Mouse (Mus musculus) left cerebral cortex, adult 9 months (tissue): ENCODE results near the gene Pcbp1.

Source experiments
- DNase-seq, 2 experiments: peaks; one replicate each; pipeline ENCODE4 v3.0.0; 2022; ENCODE audit warnings: low spot score in 2 of 2

Pcbp1 gene

GRCm38 (mm10) chr6:86523755-86524434 is 2.2 kb downstream of the Pcbp1 start:
- DNase-seq = no peak

- DNase-seq = no peak
Observed at GRCm38 (mm10) chr6:86523242-86523754, 2.8 kb downstream of the Pcbp1 start.

GRCm38 (mm10) chr6:86522001-86522911 is 3.9 kb downstream of the Pcbp1 start:
- no peak for DNase-seq

DNA sequence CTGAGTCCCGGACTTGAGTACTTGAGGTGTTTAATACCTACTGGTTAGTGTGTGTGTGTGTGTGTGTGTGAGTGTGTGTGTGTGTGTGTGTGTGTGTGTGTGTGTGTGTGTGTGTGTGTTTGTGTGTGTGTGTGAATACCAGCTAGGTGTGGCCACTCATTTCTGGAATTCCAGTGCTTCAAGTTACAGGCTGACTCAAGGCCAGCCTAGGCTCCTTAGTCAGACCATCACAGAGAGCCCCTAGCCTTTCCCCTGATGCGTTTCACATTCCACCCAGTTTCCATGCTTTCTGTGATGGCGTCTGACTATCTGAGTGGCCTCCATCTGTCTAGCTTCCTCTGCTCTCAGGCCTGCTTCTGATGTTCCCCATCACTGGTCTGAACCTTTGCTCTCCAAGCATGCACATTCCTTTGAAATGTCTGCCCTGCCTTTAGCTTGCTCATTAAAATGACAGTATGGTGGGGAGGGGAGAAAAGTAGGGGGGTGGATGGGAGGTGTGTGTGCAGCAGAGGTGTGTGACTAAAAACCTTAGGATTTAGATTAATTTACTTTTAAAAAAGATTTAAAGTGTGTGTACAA is 6.3 kb downstream of the Pcbp1 start:
- no peak for DNase-seq

- DNase-seq = no peak
Observed at GRCm38 (mm10) chr6:86516021-86516420, 10.1 kb downstream of the Pcbp1 start.

DNA sequence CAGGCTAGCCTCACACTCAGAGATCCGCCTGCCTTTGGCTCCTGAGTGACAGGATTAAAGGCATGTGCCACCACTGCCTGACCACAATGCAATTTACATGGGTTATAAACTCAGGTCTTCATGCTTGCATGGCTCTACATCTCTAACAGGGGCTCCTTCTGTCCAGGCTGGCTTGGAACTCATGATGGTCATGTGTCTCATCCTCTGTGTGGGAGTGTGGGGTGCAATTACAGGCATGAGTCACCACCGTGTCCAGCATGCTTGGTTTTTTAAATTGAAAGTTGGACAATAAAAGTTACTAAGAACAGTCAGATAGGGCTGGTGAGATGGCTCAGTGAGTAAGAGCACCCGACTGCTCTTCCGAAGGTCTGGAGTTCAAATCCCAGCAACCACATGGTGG is 12.8 kb downstream of the Pcbp1 start:
- no peak for DNase-seq

DNA sequence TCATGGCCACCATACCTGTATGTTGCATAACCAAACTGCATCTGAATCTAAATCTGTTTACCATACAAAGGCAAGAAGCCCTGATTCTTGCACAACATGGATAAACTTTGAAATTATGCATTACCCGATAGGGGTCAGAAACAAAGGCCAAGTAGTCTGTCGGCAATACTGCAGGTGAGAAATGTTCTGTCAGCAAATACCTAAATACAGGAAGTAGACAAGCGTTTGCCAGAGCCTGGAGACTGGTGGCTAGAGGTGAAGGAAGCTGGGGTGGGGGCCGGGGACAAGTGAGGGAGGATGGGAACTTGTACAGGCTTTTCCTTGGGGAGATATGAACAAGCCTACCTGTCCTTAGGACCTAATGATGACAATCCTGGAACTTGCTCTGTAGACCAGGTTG is 15.1 kb downstream of the Pcbp1 start:
- no peak for DNase-seq

GRCm38 (mm10) chr6:86509866-86510200 is 16.3 kb downstream of the Pcbp1 start:
- DNase-seq = no peak

DNA sequence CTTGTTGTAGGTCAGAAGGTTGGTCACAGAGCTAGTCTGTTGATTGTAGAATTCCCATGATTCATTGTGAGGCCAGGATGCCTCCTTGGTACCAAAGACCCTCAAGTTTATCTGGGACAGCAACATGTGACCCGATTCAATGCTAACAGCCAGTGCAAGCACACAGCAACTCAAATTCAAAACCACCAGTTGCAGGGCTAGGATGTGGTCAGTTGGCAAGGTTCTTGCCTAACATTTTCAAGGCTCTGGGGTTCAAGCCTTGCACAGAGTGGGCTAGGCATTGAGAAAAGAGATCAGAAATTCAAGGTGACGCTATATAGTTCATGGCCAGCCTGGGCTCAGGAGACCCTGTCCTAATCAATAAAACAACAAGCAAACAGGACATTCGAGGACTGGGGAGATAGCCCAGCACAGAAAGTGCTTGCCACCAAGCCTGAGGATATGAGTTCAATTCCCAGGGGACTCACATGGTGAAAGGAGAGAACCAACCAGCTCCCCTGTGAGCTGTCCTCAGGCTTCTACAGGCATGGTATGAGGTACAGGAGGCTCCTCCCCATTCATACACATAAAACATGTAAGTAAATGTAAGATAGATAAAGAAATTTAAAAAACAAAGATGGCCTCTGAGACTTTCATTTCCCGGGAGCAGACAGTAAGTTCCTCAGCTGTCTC is 16.8 kb downstream of the Pcbp1 start:
- no peak for DNase-seq

DNA sequence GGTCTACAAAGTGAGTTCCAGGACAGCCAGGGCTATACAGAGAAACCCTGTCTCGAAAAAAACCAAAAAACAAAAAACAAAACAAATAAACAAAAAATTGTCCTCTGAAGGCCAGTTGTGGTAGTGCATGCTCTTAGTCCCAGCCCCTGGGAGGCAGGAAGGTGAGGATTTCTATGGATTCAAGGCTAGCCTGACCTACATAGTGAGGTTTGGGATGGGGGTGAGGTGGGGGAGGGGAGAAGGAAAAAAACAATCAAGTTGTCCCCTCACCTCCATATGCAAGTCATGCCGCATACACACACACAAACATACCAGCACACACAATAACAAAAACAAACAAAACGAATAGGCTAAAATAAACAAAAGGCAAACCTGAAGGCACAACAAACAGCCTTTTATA is 17.4 kb downstream of the Pcbp1 start:
- DNase-seq = no peak

DNA sequence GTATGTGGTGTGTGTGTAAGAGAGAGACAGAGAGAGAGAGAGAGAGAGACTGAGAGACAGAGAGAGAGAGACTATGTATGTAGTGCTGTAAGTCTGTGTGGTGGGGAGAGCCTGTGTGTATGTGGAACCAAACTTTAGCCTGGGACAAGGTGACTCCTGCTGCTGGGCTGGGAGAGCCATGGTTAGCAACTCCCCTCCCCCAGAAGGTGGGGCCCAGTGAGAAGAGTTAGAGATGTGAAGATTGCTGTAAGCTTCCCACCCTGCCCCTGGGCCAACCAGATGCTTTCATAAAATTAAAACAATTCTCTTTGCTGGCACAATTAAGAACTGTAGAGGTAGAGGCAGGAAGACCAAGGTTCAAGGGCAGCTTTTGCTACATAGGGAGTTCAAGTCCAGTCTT is 19.0 kb downstream of the Pcbp1 start:
- no peak for DNase-seq

- no peak for DNase-seq
Observed at GRCm38 (mm10) chr6:86506309-86506708, 19.8 kb downstream of the Pcbp1 start.

- DNase-seq = no peak
Observed at GRCm38 (mm10) chr6:86505671-86506070, 20.4 kb downstream of the Pcbp1 start.

DNA sequence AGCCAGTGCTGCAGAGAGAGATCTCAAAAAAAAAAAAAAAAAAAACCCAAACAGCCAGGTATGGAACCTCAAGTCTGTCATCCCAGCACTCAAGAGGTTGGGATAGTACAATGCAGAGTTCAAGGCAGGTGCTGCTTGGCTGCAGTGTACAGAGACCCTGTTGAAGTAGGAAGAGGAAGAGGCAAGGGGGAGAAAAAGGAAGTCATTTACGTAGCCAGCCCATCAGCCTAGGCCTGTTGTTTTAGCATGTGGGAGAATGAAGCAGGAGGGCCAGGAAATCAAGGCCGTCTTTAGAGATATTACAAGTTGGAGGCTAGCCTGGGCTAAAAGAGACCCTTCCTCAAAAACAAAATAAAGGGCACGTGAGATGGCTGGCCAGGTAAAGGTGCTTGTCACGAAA is 22.6 kb downstream of the Pcbp1 start:
- DNase-seq = no peak

DNA sequence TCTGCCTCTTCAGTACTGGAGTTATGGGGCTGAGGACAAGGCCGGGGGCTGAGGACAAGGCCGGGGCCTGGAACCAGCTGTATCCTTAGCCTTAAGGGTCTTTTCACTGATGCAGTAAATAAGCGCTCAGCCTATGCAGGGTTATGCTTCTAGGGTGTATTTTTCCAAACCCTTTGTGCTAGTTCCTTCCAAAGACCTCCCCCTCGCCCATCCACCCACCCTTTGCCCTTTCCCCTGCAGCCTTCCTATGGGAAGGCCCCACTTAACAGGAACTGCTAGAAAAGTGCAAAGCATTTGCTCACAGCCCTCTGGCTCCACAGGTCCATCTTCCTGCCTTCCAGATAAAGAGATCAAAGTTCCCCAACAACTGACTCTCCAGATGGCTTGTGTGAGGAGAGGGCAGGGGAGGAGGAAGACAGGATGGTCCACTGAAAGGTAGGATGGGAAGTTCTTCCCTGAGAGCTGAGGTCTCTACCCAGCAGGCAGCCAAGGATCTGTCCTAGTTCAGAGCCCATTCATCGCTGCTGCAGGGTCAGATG is 26.5 kb downstream of the Pcbp1 start:
- no peak for DNase-seq

DNA sequence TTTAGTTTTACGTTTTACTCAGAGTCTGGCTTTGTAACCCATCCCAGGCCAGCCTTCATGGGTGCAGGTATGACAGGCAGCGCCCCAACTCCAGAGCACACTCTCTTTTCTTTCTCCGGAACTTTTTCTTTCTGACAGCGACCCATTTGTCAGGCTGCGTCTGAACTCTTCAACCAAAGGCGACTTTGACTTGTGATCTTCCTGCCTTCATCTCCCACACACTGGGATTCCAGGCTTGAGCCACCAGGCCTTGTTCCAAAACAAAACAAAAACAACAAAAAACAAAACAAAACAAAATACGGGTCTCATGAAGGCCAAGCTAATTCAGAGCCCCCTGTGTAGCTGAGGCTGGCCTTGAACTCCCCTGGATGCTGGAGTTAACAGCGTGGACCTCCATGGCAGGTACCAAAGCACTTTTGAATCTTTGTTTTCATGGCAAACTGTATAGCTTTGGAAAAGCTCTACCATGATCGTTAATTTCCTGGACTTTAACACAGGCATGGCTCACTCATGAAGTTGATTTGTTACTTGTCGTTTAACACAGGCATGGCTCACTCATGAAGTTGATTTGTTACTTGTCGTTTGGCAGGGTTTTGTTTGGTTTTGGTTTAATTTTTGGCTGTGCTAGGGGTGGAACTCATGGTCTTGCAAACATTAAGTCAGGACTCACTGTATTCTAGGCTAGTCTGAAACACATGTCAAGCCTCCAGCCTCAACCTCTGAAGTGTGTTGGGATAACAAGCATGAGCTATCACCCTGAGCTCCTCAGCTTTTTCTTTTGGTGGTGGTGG is 28.0 kb downstream of the Pcbp1 start:
- DNase-seq = no peak

- DNase-seq = no peak
Observed at GRCm38 (mm10) chr6:86497071-86497815, 28.9 kb downstream of the Pcbp1 start.

GRCm38 (mm10) chr6:86496585-86496984 is 29.5 kb downstream of the Pcbp1 start:
- DNase-seq = no peak

DNA sequence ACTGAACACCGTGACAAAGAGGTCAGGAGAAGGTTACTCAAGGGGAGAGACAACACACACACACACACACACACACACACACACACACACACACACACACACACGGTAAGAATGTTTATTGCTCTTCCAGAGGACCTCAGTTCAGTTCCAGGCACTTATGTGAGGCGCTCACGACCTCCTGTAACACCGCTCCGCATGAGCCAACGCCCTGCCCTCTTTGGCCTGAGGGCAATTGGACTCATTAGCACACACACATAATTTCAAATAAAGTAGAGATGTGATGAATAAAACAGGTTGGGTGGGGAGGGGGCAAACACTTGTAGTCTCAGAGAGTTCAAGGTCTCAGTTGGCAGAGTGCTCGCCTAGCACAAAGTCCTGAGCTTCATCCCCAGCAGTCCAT is 30.0 kb downstream of the Pcbp1 start:
- no peak for DNase-seq

GRCm38 (mm10) chr6:86495661-86496060 is 30.5 kb downstream of the Pcbp1 start:
- DNase-seq = no peak
